Mouse (Mus musculus) myocyte (in vitro differentiated cells): ENCODE results near the gene Abcc12. TPM values are rescaled to one million over a fixed set of nuclear protein-coding genes. Genes with fewer than 3 reads are reported as not detected.

Experiments
- H3K27me3 ChIP-seq: one replicate; pipeline ENCODE4 v1.6.1; 2011; ENCODE audit not compliant: control insufficient read depth, insufficient read depth, insufficient read length
- H3K36me3 ChIP-seq: one replicate; pipeline ENCODE4 v1.6.1; 2011; ENCODE audit not compliant: control insufficient read depth, insufficient read depth
- H3K4me2 ChIP-seq: one replicate; pipeline ENCODE4 v1.6.1; 2011; ENCODE audit warnings: low read depth, control low read depth
- H3K4me3 ChIP-seq: one replicate; pipeline ENCODE4 v1.5.1; 2011; ENCODE audit warnings: mild to moderate bottlenecking, control low read depth, moderate library complexity
- H3K79me2 ChIP-seq: one replicate; pipeline ENCODE4 v1.6.1; 2011; ENCODE audit not compliant: control insufficient read depth, insufficient read depth
- H3ac ChIP-seq: one replicate; pipeline ENCODE4 v1.6.1; 2011; ENCODE audit not compliant: control insufficient read depth, insufficient read length
- CEBPB ChIP-seq: IDR thresholded peaks from 2 replicates; pipeline ENCODE4 v1.6.1; 2011; ENCODE audit warnings: mild to moderate bottlenecking, moderate library complexity; ENCODE audit not compliant: poor library complexity, insufficient read depth, severe bottlenecking
- E2F4 ChIP-seq: IDR thresholded peaks from one replicate; pipeline ENCODE4 v1.6.1; 2011; ENCODE audit warnings: mild to moderate bottlenecking, control low read depth, moderate library complexity; ENCODE audit not compliant: insufficient read depth
- MAX ChIP-seq: IDR thresholded peaks from one replicate; pipeline ENCODE4 v1.6.1; 2011; ENCODE audit warnings: low read depth, mild to moderate bottlenecking, control low read depth
- MYOD1 ChIP-seq, 3 experiments: IDR thresholded peaks; one replicate each; pipeline ENCODE4 v1.6.1; 2011; ENCODE audit warnings: control low read depth in 2 of 3, low read depth in 2 of 3, mild to moderate bottlenecking in 2 of 3, moderate library complexity in 1 of 3; ENCODE audit not compliant: insufficient read length in 2 of 3, control insufficient read depth in 1 of 3
- MYOG ChIP-seq, 3 experiments: IDR thresholded peaks; one replicate each; pipeline ENCODE4 v1.6.1; 2011; ENCODE audit warnings: control low read depth in 2 of 3, low read depth in 2 of 3, mild to moderate bottlenecking in 2 of 3; ENCODE audit not compliant: insufficient read length in 2 of 3, control insufficient read depth in 1 of 3, insufficient read depth in 1 of 3
- POLR2A ChIP-seq: IDR thresholded peaks from one replicate; pipeline ENCODE4 v1.6.1; 2011; ENCODE audit warnings: low read depth, mild to moderate bottlenecking, control low read depth, moderate library complexity; ENCODE audit not compliant: insufficient read length
- POLR2AphosphoS2 ChIP-seq: IDR thresholded peaks from one replicate; pipeline ENCODE4 v1.6.1; 2011; ENCODE audit warnings: low read depth, control low read depth; ENCODE audit not compliant: insufficient read length
- REST ChIP-seq: IDR thresholded peaks from one replicate; pipeline ENCODE4 v1.6.1; 2011; ENCODE audit warnings: mild to moderate bottlenecking, control low read depth, moderate library complexity; ENCODE audit not compliant: insufficient read depth, insufficient read length
- SRF ChIP-seq: IDR thresholded peaks from one replicate; pipeline ENCODE4 v1.6.1; 2011; ENCODE audit warnings: low read depth; ENCODE audit not compliant: control insufficient read depth, insufficient read length
- TCF12 ChIP-seq: IDR thresholded peaks from one replicate; pipeline ENCODE4 v1.6.1; 2011; ENCODE audit warnings: mild to moderate bottlenecking, control low read depth; ENCODE audit not compliant: poor library complexity, insufficient read depth, severe bottlenecking
- TCF3 ChIP-seq: IDR thresholded peaks from one replicate; pipeline ENCODE4 v1.6.1; 2011; ENCODE audit warnings: low read depth, control low read depth; ENCODE audit not compliant: insufficient read length
- USF1 ChIP-seq: IDR thresholded peaks from one replicate; pipeline ENCODE4 v1.6.1; 2011; ENCODE audit warnings: low read depth, mild to moderate bottlenecking, control low read depth, moderate library complexity
- polyA plus RNA-seq: library from polyadenylated mRNA; unstranded; fragments of >200 nt; fragmentation: generic; extraction: Trizol; gene quantifications from one replicate; pipeline ENCODE4 v1.2.1, GENCODE M21; 2012; ENCODE audit warnings: missing spikeins

Gene Abcc12
- polyA plus RNA-seq, 1 experiment, result not detected

- Histone ChIP-seq H3ac (no peak overlapping the region), H3K27me3 (peaks cover 4% of the 10 kb centered on the region), H3K36me3 (no peaks in the 10 kb centered on the region), H3K4me2 (no peak overlapping the region), H3K4me3 (no peak overlapping the region), H3K79me2 (no peaks in the 10 kb centered on the region)
- no peak for TF ChIP-seq CEBPB
- TF ChIP-seq USF1, result no peak
- TF ChIP-seq POLR2A, result no peak
These were observed 45.4 kb downstream of the Abcc12 start for GRCm38 (mm10) chr8:86535068-86535560.

GRCm38 (mm10) chr8:86529714-86530113 lies 50.8 kb downstream of the Abcc12 start:
- no peak overlapping the region for H3ac ChIP-seq
- no peaks in the 10 kb centered on the region for H3K36me3 ChIP-seq
- no peak for TF ChIP-seq USF1
- TF ChIP-seq CEBPB, result no peak
- TF ChIP-seq TCF12, result no peak
- no peak for TF ChIP-seq REST
- no peak for TF ChIP-seq POLR2A
- no peak for TF ChIP-seq E2F4
- TF ChIP-seq MYOG (IDR thresholded peaks at IDR 0.05; ENCODE audit: control insufficient read depth in 1 of 3, insufficient read depth in 1 of 3, insufficient read length in 2 of 3, low read depth in 2 of 3), result no peak
- no peak for TF ChIP-seq SRF
- TF ChIP-seq POLR2AphosphoS2, result no peak
- no peak for TF ChIP-seq TCF3
- TF ChIP-seq MYOD1 (IDR thresholded peaks at IDR 0.05; ENCODE audit: control insufficient read depth in 1 of 3, insufficient read length in 2 of 3, low read depth in 2 of 3), result no peak
- no peaks in the 10 kb centered on the region for H3K79me2 ChIP-seq
- no peak overlapping the region for H3K4me3 ChIP-seq
- no peak overlapping the region for H3K4me2 ChIP-seq
- peaks cover 4% of the 10 kb centered on the region for H3K27me3 ChIP-seq

- no peaks in the 10 kb centered on the region for H3K36me3 ChIP-seq
- H3K4me2 ChIP-seq, result no peak overlapping the region
- TF ChIP-seq MYOG (IDR thresholded peaks at IDR 0.05; ENCODE audit: control insufficient read depth in 1 of 3, insufficient read depth in 1 of 3, insufficient read length in 2 of 3, low read depth in 2 of 3), result no peak
- no peak for TF ChIP-seq USF1
- no peak for TF ChIP-seq SRF
- TF ChIP-seq POLR2A, result no peak
- TF ChIP-seq REST, result no peak
- TF ChIP-seq MAX, result no peak
- no peak for TF ChIP-seq POLR2AphosphoS2
- TF ChIP-seq TCF12, result no peak
- TF ChIP-seq CEBPB, result no peak
- TF ChIP-seq TCF3, result no peak
- no peak for TF ChIP-seq MYOD1 (IDR thresholded peaks at IDR 0.05; ENCODE audit: control insufficient read depth in 1 of 3, insufficient read length in 2 of 3, low read depth in 2 of 3)
- no peak for TF ChIP-seq E2F4
These were observed 53.0 kb downstream of the Abcc12 start for GRCm38 (mm10) chr8:86527336-86528029.

GRCm38 (mm10) chr8:86526808-86527207 lies 53.7 kb downstream of the Abcc12 start:
- no peak overlapping the region for H3K4me3 ChIP-seq
- H3K36me3 ChIP-seq, result no peaks in the 10 kb centered on the region
- TF ChIP-seq MAX (no peak), MYOD1 (IDR thresholded peaks at IDR 0.05; ENCODE audit: control insufficient read depth in 1 of 3, insufficient read length in 2 of 3, low read depth in 2 of 3) (no peak)
- no peaks in the 10 kb centered on the region for H3K79me2 ChIP-seq
- no peak overlapping the region for H3K4me2 ChIP-seq
- H3K27me3 ChIP-seq, result no peaks in the 10 kb centered on the region
- H3ac ChIP-seq, result no peak overlapping the region

More at GRCm38 (mm10) chr8:86527336-86528029, 53.0 kb downstream of the Abcc12 start:
- Histone ChIP-seq H3ac (no peak overlapping the region), H3K4me3 (no peak overlapping the region), H3K27me3 (no peaks in the 10 kb centered on the region), H3K79me2 (no peaks in the 10 kb centered on the region)

GRCm38 (mm10) chr8:86514203-86514602 lies 66.3 kb downstream of the Abcc12 start:
- H3K4me2 ChIP-seq, result no peak overlapping the region
- TF ChIP-seq CEBPB (no peak), POLR2A (no peak), TCF3 (no peak), MYOD1 (IDR thresholded peaks at IDR 0.05; ENCODE audit: control insufficient read depth in 1 of 3, insufficient read length in 2 of 3, low read depth in 2 of 3) (no peak), POLR2AphosphoS2 (no peak), TCF12 (no peak), E2F4 (no peak), REST (no peak), MYOG (IDR thresholded peaks at IDR 0.05; ENCODE audit: control insufficient read depth in 1 of 3, insufficient read depth in 1 of 3, insufficient read length in 2 of 3, low read depth in 2 of 3) (no peak), USF1 (no peak), SRF (no peak), MAX (no peak)

More at GRCm38 (mm10) chr8:86514203-86514602, 66.3 kb downstream of the Abcc12 start:
- Histone ChIP-seq H3K4me3 (no peak overlapping the region), H3K36me3 (no peaks in the 10 kb centered on the region), H3K27me3 (no peaks in the 10 kb centered on the region), H3K79me2 (no peaks in the 10 kb centered on the region), H3ac (no peak overlapping the region)
